Mouse (Mus musculus): Measurements from ENCODE around the gene Epha4. TPM values are rescaled to one million over a fixed set of nuclear protein-coding genes. Genes with fewer than 3 reads are reported as not detected.

The Epha4 gene
- total RNA-seq, 2 experiments from 2014 or later: 0.31 TPM; not detected in 1

GRCm38 (mm10) chr1:77489387-77489786, 25.5 kb downstream of the Epha4 start:
- ATAC-seq (replicated peaks; ENCODE audit: poor library complexity, severe bottlenecking): no peak

DNA sequence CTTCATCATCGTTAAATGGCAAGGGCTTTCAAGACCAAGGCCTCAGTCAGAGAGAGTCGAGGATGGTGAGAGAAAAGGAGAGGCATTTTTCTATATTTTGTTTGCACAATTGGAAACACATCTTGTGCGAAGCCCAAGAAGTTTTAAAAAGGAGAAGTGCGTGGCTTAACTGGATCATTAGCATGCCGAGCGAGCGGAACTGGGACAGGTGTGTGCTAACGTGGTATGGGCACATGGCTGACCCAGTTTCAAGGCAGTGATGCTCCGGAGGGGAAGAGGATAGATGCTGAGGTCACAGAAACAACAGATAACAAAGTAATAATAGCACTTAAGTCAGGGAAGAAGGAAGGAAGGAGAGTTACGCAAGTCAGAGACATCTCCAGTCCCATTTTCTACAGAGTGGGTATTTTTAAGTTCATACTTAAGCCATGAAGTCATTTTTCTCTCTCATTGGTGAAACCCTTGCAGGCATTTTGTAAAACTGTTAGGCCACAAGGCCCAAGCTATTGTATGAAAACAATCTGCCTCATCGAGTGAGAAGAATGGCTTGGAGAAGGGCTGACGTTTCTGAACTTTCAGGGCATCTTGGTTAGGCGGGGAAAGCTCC, 26.9 kb downstream of the Epha4 start:
- ATAC-seq (replicated peaks; ENCODE audit: poor library complexity, severe bottlenecking): peak; percentile 84

GRCm38 (mm10) chr1:77484766-77485596, 29.9 kb downstream of the Epha4 start:
- ATAC-seq (replicated peaks; ENCODE audit: poor library complexity, severe bottlenecking): peak; percentile 79

- ATAC-seq (replicated peaks; ENCODE audit: poor library complexity, severe bottlenecking): no peak
These were observed 39.0 kb downstream of the Epha4 start for GRCm38 (mm10) chr1:77475808-77476413.

- ATAC-seq (replicated peaks; ENCODE audit: poor library complexity, severe bottlenecking): no peak
These were observed 41.2 kb downstream of the Epha4 start for GRCm38 (mm10) chr1:77473446-77474376.

GRCm38 (mm10) chr1:77472566-77472965, 42.3 kb downstream of the Epha4 start:
- no peak for ATAC-seq (replicated peaks; ENCODE audit: poor library complexity, severe bottlenecking)

DNA sequence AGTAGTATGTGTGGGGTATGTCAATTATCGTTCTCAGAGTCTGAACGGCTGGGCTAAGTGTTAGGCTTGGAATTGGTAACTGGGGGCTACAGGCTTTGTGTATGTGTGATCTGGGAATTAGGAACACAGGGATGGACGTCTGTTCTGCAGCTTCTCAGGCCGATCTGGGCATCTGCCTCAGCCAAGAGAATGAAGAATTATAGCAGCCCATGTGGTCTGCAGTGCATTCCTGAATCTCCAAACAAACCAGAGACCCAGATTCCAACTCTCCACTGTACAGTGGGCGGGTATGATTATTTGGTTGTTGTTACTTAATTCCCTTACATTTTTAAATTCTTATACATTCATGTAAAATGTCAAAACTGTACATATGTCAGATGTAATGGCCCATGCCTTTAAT, 43.4 kb downstream of the Epha4 start:
- ATAC-seq (replicated peaks; ENCODE audit: poor library complexity, severe bottlenecking): no peak

GRCm38 (mm10) chr1:77471037-77471436, 43.9 kb downstream of the Epha4 start:
- no peak for ATAC-seq (replicated peaks; ENCODE audit: poor library complexity, severe bottlenecking)

GRCm38 (mm10) chr1:77468717-77469314, 46.1 kb downstream of the Epha4 start:
- ATAC-seq (replicated peaks; ENCODE audit: poor library complexity, severe bottlenecking): peak; percentile 45; the same call in 1 of the 2 replicates

DNA sequence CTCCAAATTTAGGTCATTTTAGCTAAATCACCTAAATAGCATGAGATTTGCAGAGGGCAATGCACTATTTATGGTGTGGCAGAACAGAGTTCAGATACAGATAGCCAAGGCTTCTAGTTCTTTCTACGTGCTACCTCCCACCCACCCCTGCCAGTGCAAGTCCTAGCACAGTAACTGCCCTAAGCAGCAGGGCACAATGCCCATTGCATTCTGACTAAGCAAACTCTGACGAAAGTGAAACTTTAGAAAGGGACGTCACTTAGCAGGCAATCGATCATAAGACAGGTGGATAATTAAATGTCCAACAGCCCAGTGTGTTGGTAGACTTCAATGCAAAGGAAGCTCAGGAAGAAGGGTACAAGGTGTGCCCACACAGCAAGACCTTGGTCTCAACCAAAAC, 49.4 kb downstream of the Epha4 start:
- peak; percentile 21; the same call in 1 of the 2 replicates for ATAC-seq (replicated peaks; ENCODE audit: poor library complexity, severe bottlenecking)

DNA sequence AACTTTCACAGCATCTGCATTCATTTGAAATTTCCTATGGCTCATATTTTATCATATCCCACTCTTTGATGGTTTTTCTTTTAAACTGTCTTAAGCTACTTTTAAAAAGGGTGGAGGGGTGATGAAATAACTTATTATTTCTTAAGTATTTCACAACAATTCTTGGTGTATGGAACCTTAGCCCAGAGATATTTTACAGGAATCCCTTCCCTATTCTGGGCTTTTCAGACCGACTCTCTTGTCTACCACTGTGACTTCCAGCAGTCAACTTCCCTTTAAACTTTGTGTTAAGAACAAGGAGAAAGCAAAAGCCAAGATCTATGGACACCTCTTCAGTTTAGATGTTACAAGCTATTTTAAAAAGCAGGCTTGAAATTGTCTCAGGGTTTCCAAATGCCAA, 50.8 kb downstream of the Epha4 start:
- peak; percentile 79 for ATAC-seq (replicated peaks; ENCODE audit: poor library complexity, severe bottlenecking)

- no peak for ATAC-seq (replicated peaks; ENCODE audit: poor library complexity, severe bottlenecking)
These were observed 52.8 kb downstream of the Epha4 start for GRCm38 (mm10) chr1:77461877-77462615.

GRCm38 (mm10) chr1:77460831-77461629, 53.9 kb downstream of the Epha4 start:
- ATAC-seq (replicated peaks; ENCODE audit: poor library complexity, severe bottlenecking): no peak

- no peak for ATAC-seq (replicated peaks; ENCODE audit: poor library complexity, severe bottlenecking)
These were observed 56.0 kb downstream of the Epha4 start for GRCm38 (mm10) chr1:77458751-77459385.

- no peak for ATAC-seq (replicated peaks; ENCODE audit: poor library complexity, severe bottlenecking)
These were observed 57.5 kb downstream of the Epha4 start for GRCm38 (mm10) chr1:77457446-77457800.

DNA sequence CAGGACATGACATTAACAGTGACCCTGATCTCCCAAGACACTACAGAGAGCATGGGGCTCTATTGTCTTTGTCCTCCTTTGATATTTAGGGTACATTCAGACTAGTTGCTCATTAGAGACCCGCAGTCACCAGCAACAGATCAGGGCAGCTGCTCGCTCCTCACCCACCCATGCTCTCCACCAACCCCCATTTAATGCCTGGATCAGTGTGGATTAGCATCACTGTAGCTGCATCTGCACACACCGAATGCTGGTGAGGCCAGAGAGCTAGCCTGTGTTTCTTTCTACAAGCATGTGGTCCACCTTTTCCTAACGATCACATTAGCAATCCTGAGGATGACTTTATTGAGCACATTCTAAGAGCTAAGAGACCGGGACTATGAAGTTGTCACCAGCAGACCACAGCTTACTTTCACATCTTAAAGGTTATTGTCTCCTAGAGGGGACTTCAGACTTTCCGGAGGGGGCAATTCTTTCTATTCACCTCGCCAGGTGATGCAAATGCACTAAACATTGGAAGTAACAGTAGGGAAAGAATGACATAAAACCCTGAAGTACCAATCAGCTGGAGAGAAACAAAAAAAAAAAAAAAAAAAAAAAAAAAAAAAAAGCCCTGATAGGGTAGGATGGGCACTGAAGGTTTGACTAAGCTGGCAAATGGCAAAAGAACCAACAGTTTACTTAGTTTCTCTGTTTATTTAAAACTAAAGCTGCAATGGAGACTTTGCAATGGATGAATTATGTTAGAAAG, 58.0 kb downstream of the Epha4 start:
- no peak for ATAC-seq (replicated peaks; ENCODE audit: poor library complexity, severe bottlenecking)

GRCm38 (mm10) chr1:77453811-77454210, 61.1 kb downstream of the Epha4 start:
- ATAC-seq (replicated peaks; ENCODE audit: poor library complexity, severe bottlenecking): no peak

All from granulocyte monocyte progenitor cell, adult 5-6 weeks (primary cell).